Mouse (Mus musculus) inflammation-experienced regulatory T-cells, adult 16 weeks (primary cell): ENCODE data around the gene Tex26. TPM values are rescaled to one million over a fixed set of nuclear protein-coding genes. Genes with fewer than 3 reads are reported as not detected.

Experiments used
- polyA plus RNA-seq: library from polyadenylated mRNA; unstranded; fragments of 100-300 nt; shearing (Covaris generic); gene quantifications from one replicate; pipeline ENCODE4 v1.2.1, GENCODE M21; 2017

The Tex26 gene
- not detected for polyA plus RNA-seq

GRCm38 (mm10) chr5:149439531-149440179 is at the start of gene Tex26:
TSS of gene Tex26 (plus strand) at chr5:149439660.

GRCm38 (mm10) chr5:149411509-149412193 is 27.8 kb upstream of the Tex26 start, which contains the start of gene Medag:
TSS of gene Medag (plus strand) at chr5:149411749.

Other genes with a start within 250 kb of the Tex26 start
- gene Alox5ap, start 174.9 kb upstream of the Tex26 start, polyA plus RNA-seq, result 0.93 TPM
- gene Medag, start 27.9 kb upstream of the Tex26 start, polyA plus RNA-seq, result 2.9 TPM
- gene Wdr95, start 89.0 kb downstream of the Tex26 start, polyA plus RNA-seq, result not detected
- 95.9 TPM for gene Hsph1, start 196.7 kb downstream of the Tex26 start, polyA plus RNA-seq
- gene B3glct, start 238.6 kb downstream of the Tex26 start, polyA plus RNA-seq, result 3.4 TPM